Mouse (Mus musculus) kidney, adult 2 months (tissue): ENCODE results near the gene Zfp668. TPM values are rescaled to one million over a fixed set of nuclear protein-coding genes. Genes with fewer than 3 reads are reported as not detected.
A peak's percentile ranks its signal among the peaks of the same experiment; 100 is the strongest.

Source experiments
- DNase-seq: peaks from one replicate; pipeline ENCODE4 v3.0.0; 2021
- H3K27ac ChIP-seq: fragments of 200-500 bp; 2 replicates; pipeline ENCODE4 v1.5.1; 2012; ENCODE audit warnings: low read depth, low read length, control low read depth, inconsistent platforms; ENCODE audit not compliant: insufficient read depth
- H3K27me3 ChIP-seq: fragments of 200-500 bp; replicated peaks from 2 replicates; pipeline ENCODE4 v1.6.1; 2012; ENCODE audit warnings: mild to moderate bottlenecking, moderate library complexity, low read length, inconsistent platforms; ENCODE audit not compliant: control insufficient read depth, insufficient read depth
- H3K36me3 ChIP-seq: fragments of 200-500 bp; 2 replicates; pipeline ENCODE4 v1.6.1; 2012; ENCODE audit warnings: mild to moderate bottlenecking, moderate library complexity, low read length, inconsistent platforms; ENCODE audit not compliant: control insufficient read depth, insufficient read depth
- H3K4me1 ChIP-seq: fragments of 200-500 bp; 2 replicates; pipeline ENCODE4 v1.6.1; 2011; ENCODE audit warnings: low read length; ENCODE audit not compliant: control insufficient read depth, insufficient read depth
- H3K4me3 ChIP-seq: fragments of 200-500 bp; 2 replicates; pipeline ENCODE4 v1.5.1; 2011; ENCODE audit warnings: mild to moderate bottlenecking, low read depth, low read length, control low read depth; ENCODE audit not compliant: insufficient read depth
- CTCF ChIP-seq: fragments of 200-500 bp; conservative IDR thresholded peaks from 2 replicates; pipeline ENCODE4 v1.5.1; 2011; ENCODE audit warnings: low read depth, mild to moderate bottlenecking, control low read depth, low read length, moderate library complexity, mixed read lengths; ENCODE audit not compliant: insufficient read depth, insufficient read length
- POLR2A ChIP-seq: fragments of 200-500 bp; IDR thresholded peaks from one replicate; pipeline ENCODE4 v1.6.1; 2011; ENCODE audit warnings: low read depth, low read length, control low read depth
- WGBS: fragments of 180-500 bp; shearing (Covaris S2); methylation state at CpG from one replicate; pipeline ENCODE4 v1.1.7; 2018; 5-methylcytosine and 5-hydroxymethylcytosine counted together
- polyA plus RNA-seq: library from polyadenylated mRNA; depleted of rRNA; stranded (reverse); fragments of >200 nt; gene quantifications from 2 replicates; pipeline ENCODE4 v1.2.3, GENCODE M21; 2012

The Zfp668 gene
- polyA plus RNA-seq, 1 experiment: 4.2 TPM

- Histone ChIP-seq H3K27ac (peak within 1 kb of the TSS; percentile 57), H3K4me3 (peak within 1 kb of the TSS; percentile 79), H3K27me3 (no peaks in the 10 kb centered on the region), H3K36me3 (no peaks in the 10 kb centered on the region), H3K4me1 (no peaks in the 10 kb centered on the region; the same call in 1 of the 2 replicates)
- peak; percentile 99 for DNase-seq
- 1% methylated on average over 26 of the region's 26 CpGs for WGBS
- peak; percentile 48; the same call in 1 of the 2 replicates for TF ChIP-seq CTCF
- TF ChIP-seq POLR2A: peak; percentile 49
Measured at GRCm38 (mm10) chr7:127895442-127895841, 18.8 kb upstream of the Zfp668 start, which contains the start of the genes Gm21974 and Vkorc1. TSS of gene Gm21974 (minus strand) at chr7:127895454. TSS of gene Vkorc1 (minus strand) at chr7:127895617.

DNA sequence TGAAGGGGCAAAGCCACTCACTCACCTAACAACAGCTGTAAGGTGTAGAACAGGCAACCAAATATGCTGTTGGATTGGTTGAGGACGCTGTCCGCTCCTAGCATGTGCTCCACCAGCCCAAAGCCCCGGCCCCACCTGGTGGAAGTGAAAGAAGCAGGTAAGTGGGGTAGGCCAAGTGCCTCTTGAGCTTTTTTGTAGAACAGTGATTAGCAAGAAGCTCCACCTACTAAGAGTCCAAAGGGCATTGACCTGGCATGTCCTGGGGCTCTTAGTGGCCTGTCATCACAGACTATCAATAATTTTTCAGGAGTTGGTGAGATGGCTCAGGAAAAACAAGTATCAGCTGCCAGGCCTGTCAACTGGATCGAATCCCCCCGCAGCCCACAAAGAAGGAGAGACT is 17.9 kb upstream of the Zfp668 start:
- peak; percentile 67 for DNase-seq
- no peak overlapping the region for H3K27ac ChIP-seq
- 48% methylated on average over 5 of the region's 5 CpGs for WGBS

DNA sequence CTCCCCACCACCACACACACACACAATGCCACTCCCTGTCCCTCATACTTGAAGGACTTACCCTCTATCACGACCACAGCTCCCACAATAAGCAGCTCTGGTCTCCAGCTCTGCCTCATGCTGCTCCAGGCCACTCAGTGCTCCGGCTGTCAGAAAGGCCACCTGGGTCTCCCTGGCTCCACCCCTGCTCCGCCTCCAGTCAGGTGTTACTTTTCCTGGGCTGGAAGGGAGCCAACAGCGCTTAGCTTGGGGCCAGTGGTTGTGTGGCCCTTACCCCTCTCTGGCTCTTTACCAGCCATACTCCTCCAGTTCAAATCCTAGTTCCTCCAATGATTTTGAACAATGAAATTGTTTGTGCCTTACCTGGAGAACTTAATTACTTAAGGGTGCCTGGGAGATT is 14.2 kb upstream of the Zfp668 start, which contains the start of gene Prss53:
Gene Prss53 (minus strand): TSS at position 173 of the 400 bp plus-strand sequence.
- no peaks in the 10 kb centered on the region; the same call in 1 of the 2 replicates for H3K4me1 ChIP-seq
- TF ChIP-seq POLR2A (no peak), CTCF (no peak)
- 20% methylated on average over 4 of the region's 4 CpGs for WGBS
- no peaks in the 10 kb centered on the region for H3K27me3 ChIP-seq
- no peak within 1 kb of the TSS for H3K4me3 ChIP-seq
- H3K36me3 ChIP-seq: no peaks in the 10 kb centered on the region; the same call in 1 of the 2 replicates
- DNase-seq: peak; percentile 89
- no peak within 1 kb of the TSS for H3K27ac ChIP-seq

More for the DNA sequence above, 17.9 kb upstream of the Zfp668 start:
- Histone ChIP-seq H3K4me3 (no peak overlapping the region), H3K4me1 (no peaks in the 10 kb centered on the region; the same call in 1 of the 2 replicates), H3K27me3 (no peaks in the 10 kb centered on the region), H3K36me3 (no peaks in the 10 kb centered on the region)
- TF ChIP-seq CTCF (no peak), POLR2A (no peak)

DNA sequence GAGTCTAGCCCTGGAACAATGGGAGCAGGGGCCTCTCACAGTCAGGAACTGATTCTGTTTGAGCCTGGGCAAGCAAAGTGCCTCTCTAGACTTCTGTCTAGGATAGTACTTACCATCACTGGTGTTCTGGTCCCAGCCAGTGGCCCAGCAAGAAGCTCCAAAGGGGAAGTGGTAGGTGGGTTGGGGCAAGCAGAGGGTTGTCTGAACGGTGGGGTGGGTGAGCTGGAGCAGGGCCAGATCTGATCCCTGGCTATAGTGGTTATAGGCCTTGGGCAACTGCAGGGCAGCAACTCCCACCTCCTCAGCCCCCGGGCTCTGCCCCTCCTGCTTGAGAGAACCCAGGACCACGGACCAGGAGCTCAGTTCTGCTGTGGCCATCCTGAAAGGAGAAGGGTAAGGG is 12.2 kb upstream of the Zfp668 start:
- no peak overlapping the region for H3K4me3 ChIP-seq
- H3K4me1 ChIP-seq: peaks cover 2% of the 10 kb centered on the region; the same call in 1 of the 2 replicates
- 40% methylated on average over 3 of the region's 3 CpGs for WGBS
- no peak for DNase-seq
- no peak overlapping the region for H3K27ac ChIP-seq
- TF ChIP-seq CTCF (no peak), POLR2A (no peak)
- no peaks in the 10 kb centered on the region; the same call in 1 of the 2 replicates for H3K36me3 ChIP-seq
- no peaks in the 10 kb centered on the region for H3K27me3 ChIP-seq

- no peak for DNase-seq
- H3K27ac ChIP-seq: no peak overlapping the region
- WGBS: 80% methylated on average over 3 of the region's 3 CpGs
- peaks cover 4% of the 10 kb centered on the region; the same call in 1 of the 2 replicates for H3K4me1 ChIP-seq
- TF ChIP-seq CTCF (no peak), POLR2A (no peak)
- no peaks in the 10 kb centered on the region; the same call in 1 of the 2 replicates for H3K36me3 ChIP-seq
- no peak overlapping the region for H3K4me3 ChIP-seq
- H3K27me3 ChIP-seq: no peaks in the 10 kb centered on the region
Measured at GRCm38 (mm10) chr7:127887781-127888180, 11.2 kb upstream of the Zfp668 start.

GRCm38 (mm10) chr7:127887191-127887590 is 10.6 kb upstream of the Zfp668 start:
- H3K27ac ChIP-seq: no peak overlapping the region
- WGBS: 84% methylated on average over 8 of the region's 8 CpGs
- H3K4me1 ChIP-seq: peaks cover 4% of the 10 kb centered on the region; the same call in 1 of the 2 replicates
- no peak for DNase-seq
- no peaks in the 10 kb centered on the region for H3K27me3 ChIP-seq
- TF ChIP-seq CTCF: no peak
- TF ChIP-seq POLR2A: no peak
- H3K36me3 ChIP-seq: no peaks in the 10 kb centered on the region; the same call in none of the 2 replicates
- H3K4me3 ChIP-seq: no peak overlapping the region

DNA sequence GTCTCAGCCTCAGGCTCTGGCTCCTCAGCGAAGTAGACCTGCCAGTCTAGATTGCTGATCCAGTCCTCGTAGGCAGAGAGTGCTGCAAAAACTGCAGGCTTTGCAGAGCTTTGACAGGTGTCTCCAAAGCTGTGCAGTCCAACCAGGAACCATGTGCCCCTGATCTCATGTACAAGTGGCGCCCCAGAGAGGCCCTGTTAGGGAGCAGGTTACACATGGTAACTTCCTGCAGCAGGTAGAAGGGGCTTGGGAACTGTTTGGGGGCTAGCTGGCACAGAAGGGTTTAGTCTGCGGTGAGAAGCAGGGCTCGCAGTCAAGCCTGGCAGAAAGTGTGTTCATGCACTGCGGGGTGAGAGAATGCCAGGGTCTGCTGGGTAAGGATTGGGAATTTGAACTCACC is 9.9 kb upstream of the Zfp668 start:
- Histone ChIP-seq H3K27ac (no peak overlapping the region), H3K27me3 (no peaks in the 10 kb centered on the region), H3K36me3 (no peaks in the 10 kb centered on the region; the same call in none of the 2 replicates), H3K4me3 (no peak overlapping the region), H3K4me1 (peaks cover 4% of the 10 kb centered on the region; the same call in 1 of the 2 replicates)
- TF ChIP-seq POLR2A (no peak), CTCF (no peak)
- DNase-seq: no peak
- 88% methylated on average over 6 of the region's 6 CpGs for WGBS
